Mouse (Mus musculus): ENCODE data around the gene Serpina16.

DNA sequence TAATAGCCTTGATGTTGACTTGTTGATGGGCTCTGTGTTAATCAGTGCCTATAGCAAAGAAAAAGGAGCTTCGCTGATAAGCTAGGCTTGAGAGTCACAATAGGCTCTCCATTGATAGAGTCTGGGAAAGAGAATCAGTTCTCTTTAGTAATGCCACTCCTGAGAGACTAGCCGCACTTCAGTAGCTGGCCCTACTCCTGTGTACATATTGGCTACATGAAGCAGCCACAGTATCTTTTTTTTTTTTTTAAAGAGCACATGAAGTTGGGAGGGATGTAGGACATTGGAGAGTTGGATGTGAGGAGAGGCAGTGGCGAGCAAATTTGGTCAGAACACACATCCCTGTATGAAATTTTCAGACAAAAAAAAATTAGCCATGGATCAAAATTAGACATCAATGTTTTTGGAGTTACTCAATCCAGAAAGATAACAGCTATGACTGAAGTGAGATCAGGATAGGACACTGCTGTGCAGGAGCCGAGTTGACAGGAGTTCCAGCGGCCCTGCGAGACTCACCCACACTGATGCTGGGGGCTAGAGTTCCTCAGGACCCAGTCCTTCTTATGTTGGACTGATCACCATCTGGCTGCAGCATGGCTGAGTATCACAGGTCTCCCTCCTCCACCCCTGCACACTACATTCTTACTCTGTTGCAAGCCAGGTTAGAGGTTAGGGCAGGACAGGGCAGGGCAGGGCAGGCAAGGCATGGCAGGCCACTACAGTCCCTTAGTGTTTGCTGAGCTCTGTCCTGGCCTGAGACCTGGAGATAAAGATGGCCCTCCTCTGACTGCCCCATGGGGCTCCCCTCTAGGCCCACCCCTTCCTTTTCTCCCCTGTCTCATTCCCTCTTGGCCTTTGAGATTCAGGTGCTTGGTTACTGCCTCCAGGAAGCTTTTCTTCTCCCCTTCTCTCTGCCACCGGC lies 20.6 kb downstream of the Serpina16 start:
- TF ChIP-seq CTCF (IDR thresholded peaks at IDR 0.05; ENCODE audit: low read depth, low read length) (no peak), GATA1 (IDR thresholded peaks at IDR 0.05; ENCODE audit: borderline replicate concordance, low read length) (no peak)

Measured in G1E (cell line).